Mouse (Mus musculus): ENCODE results near the gene Mical3.

- TF ChIP-seq CTCF (IDR thresholded peaks at IDR 0.05; ENCODE audit: extremely low read depth, insufficient read depth, low read length) = no peak
- TF ChIP-seq POLR2A (IDR thresholded peaks at IDR 0.05; ENCODE audit: extremely low read depth, insufficient read depth, low read length) = no peak
Observed at GRCm38 (mm10) chr6:121026866-121027265, 103.9 kb downstream of the Mical3 start.

Data from cortical plate, adult 2 months (tissue).